Mouse (Mus musculus) NIH3T3 (cell line): ENCODE data around the gene Mapk8ip3.

Source experiments
- DNase-seq: peaks from one replicate; pipeline ENCODE4 v3.0.0-alpha.2; 2012; ENCODE audit warnings: low read depth

Gene Mapk8ip3

GRCm38 (mm10) chr17:24902124-24902523, 34.7 kb downstream of the Mapk8ip3 start:
- no peak for DNase-seq

GRCm38 (mm10) chr17:24900014-24900413, 36.8 kb downstream of the Mapk8ip3 start:
- no peak for DNase-seq

GRCm38 (mm10) chr17:24899153-24899552, 37.6 kb downstream of the Mapk8ip3 start:
- DNase-seq: no peak

- DNase-seq: no peak
Measured at GRCm38 (mm10) chr17:24898041-24898854, 38.5 kb downstream of the Mapk8ip3 start.

GRCm38 (mm10) chr17:24897600-24897999, 39.2 kb downstream of the Mapk8ip3 start:
- DNase-seq: no peak

GRCm38 (mm10) chr17:24896993-24897269, 39.8 kb downstream of the Mapk8ip3 start:
- no peak for DNase-seq

GRCm38 (mm10) chr17:24896241-24896992, 40.4 kb downstream of the Mapk8ip3 start, which contains the start of gene Nme3:
Nme3 (plus strand) TSS chr17:24896500.
- peak; percentile 82 for DNase-seq

GRCm38 (mm10) chr17:24895571-24896240, 41.1 kb downstream of the Mapk8ip3 start:
- peak; percentile 65 for DNase-seq

GRCm38 (mm10) chr17:24894995-24895547, 41.7 kb downstream of the Mapk8ip3 start, which contains the start of the genes Eme2 and Mrps34:
Eme2 (minus strand) TSS chr17:24895087.
Mrps34 (plus strand) TSS chr17:24895116.
- DNase-seq: peak; percentile 91

GRCm38 (mm10) chr17:24894061-24894994, 42.4 kb downstream of the Mapk8ip3 start:
- DNase-seq: peak; percentile 52

GRCm38 (mm10) chr17:24893276-24893675, 43.5 kb downstream of the Mapk8ip3 start:
- DNase-seq: no peak

GRCm38 (mm10) chr17:24892785-24893184, 44.0 kb downstream of the Mapk8ip3 start:
- no peak for DNase-seq

GRCm38 (mm10) chr17:24891321-24891720, 45.5 kb downstream of the Mapk8ip3 start:
- DNase-seq: peak; percentile 19

- no peak for DNase-seq
Measured at GRCm38 (mm10) chr17:24890151-24891092, 46.4 kb downstream of the Mapk8ip3 start.

- DNase-seq: no peak
Measured at GRCm38 (mm10) chr17:24888862-24889261, 47.9 kb downstream of the Mapk8ip3 start.

GRCm38 (mm10) chr17:24887291-24888080, 49.3 kb downstream of the Mapk8ip3 start:
- DNase-seq: peak; percentile 39

GRCm38 (mm10) chr17:24886932-24887271, 49.9 kb downstream of the Mapk8ip3 start:
- DNase-seq: no peak

GRCm38 (mm10) chr17:24886134-24886931, 50.4 kb downstream of the Mapk8ip3 start, which contains the start of the genes Nubp2 and Spsb3:
Nubp2 (minus strand) TSS chr17:24886349.
Spsb3 (plus strand) TSS chr17:24886643.
- DNase-seq: peak; percentile 99
